Mouse (Mus musculus) hindbrain, embryonic 16.5 days (tissue): ENCODE measurements at regions not wholly inside any gene's neighbourhood (a gene's known extent, or its start where the extent isn't known, plus 50 kb on each side); places are given as distances from the start of the nearest gene placed in this dataset.

Source experiments
- ATAC-seq: fragments of 200-750 bp; cut with Nextera tagmentation; 2 replicates; pipeline ENCODE4 v1.8.0; 2017; ENCODE audit warnings: moderate TSS enrichment, moderate library complexity
- H3K27ac ChIP-seq: fragments of 300-500 bp; sonication (generic); 2 replicates; pipeline ENCODE4 v1.5.1; 2014; ENCODE audit warnings: low read depth, mild to moderate bottlenecking, control low read depth, low read length, moderate library complexity
- H3K27me3 ChIP-seq: fragments of 300-500 bp; sonication (generic); replicated peaks from 2 replicates; pipeline ENCODE4 v1.6.1; 2014; ENCODE audit warnings: low read length; ENCODE audit not compliant: control insufficient read depth, insufficient read depth
- H3K36me3 ChIP-seq: fragments of 300-500 bp; sonication (generic); 2 replicates; pipeline ENCODE4 v1.6.1; 2014; ENCODE audit warnings: mild to moderate bottlenecking, low read length, moderate library complexity, mixed read lengths; ENCODE audit not compliant: control insufficient read depth, insufficient read depth
- H3K4me1 ChIP-seq: fragments of 300-500 bp; sonication (generic); 2 replicates; pipeline ENCODE4 v1.6.1; 2014; ENCODE audit warnings: low read depth, low read length; ENCODE audit not compliant: control insufficient read depth, insufficient read depth
- H3K4me2 ChIP-seq: fragments of 300-500 bp; sonication (generic); 2 replicates; pipeline ENCODE4 v1.6.1; 2014; ENCODE audit warnings: mild to moderate bottlenecking, low read length, control low read depth, moderate library complexity
- H3K4me3 ChIP-seq: fragments of 300-500 bp; sonication (generic); 2 replicates; pipeline ENCODE4 v1.5.1; 2014; ENCODE audit warnings: mild to moderate bottlenecking, low read length, control low read depth, moderate library complexity
- H3K9ac ChIP-seq: fragments of 300-500 bp; sonication (generic); 2 replicates; pipeline ENCODE4 v1.6.1; 2014; ENCODE audit warnings: low read depth, mild to moderate bottlenecking, control low read depth, low read length, moderate library complexity
- H3K9me3 ChIP-seq: fragments of 300-500 bp; sonication (generic); 2 replicates; pipeline ENCODE4 v1.6.1; 2014; ENCODE audit warnings: mild to moderate bottlenecking, low read length, moderate library complexity; ENCODE audit not compliant: control insufficient read depth
- WGBS: fragments of 180-500 bp; shearing (Covaris S2); extraction: QIAGEN DNeasy Blood & Tissue Kit; methylation state at CpG from one replicate; pipeline ENCODE4 v1.1.7; 2014; 5-methylcytosine and 5-hydroxymethylcytosine counted together

- ATAC-seq = no peak
- WGBS = 51% methylated on average over 2 of the region's 2 CpGs
- Histone ChIP-seq H3K4me3 (no peak overlapping the region), H3K27ac (no peak overlapping the region), H3K4me2 (no peak overlapping the region), H3K36me3 (no peaks in the 10 kb centered on the region), H3K4me1 (no peaks in the 10 kb centered on the region), H3K9me3 (no peaks in the 10 kb centered on the region), H3K9ac (no peak overlapping the region), H3K27me3 (no peaks in the 10 kb centered on the region)
Observed at GRCm38 (mm10) chr4:95212561-95212960, 160.5 kb upstream of the Jun start.

- H3K4me2 ChIP-seq = no peak overlapping the region
- H3K9ac ChIP-seq = no peak overlapping the region
- H3K27ac ChIP-seq = no peak overlapping the region
- H3K9me3 ChIP-seq = no peaks in the 10 kb centered on the region
- no peak overlapping the region for H3K4me3 ChIP-seq
- no peaks in the 10 kb centered on the region for H3K4me1 ChIP-seq
- no peaks in the 10 kb centered on the region for H3K27me3 ChIP-seq
- H3K36me3 ChIP-seq = no peaks in the 10 kb centered on the region
- ATAC-seq = no peak
- 83% methylated on average over 3 of the region's 3 CpGs for WGBS
Observed at GRCm38 (mm10) chr4:95213026-95213425, 161.0 kb upstream of the Jun start.

GRCm38 (mm10) chr4:95214026-95214425 lies 162.0 kb upstream of the Jun start:
- H3K9ac ChIP-seq = no peak overlapping the region
- no peaks in the 10 kb centered on the region for H3K9me3 ChIP-seq
- H3K27ac ChIP-seq = no peak overlapping the region
- H3K27me3 ChIP-seq = no peaks in the 10 kb centered on the region
- no peak for ATAC-seq
- no peaks in the 10 kb centered on the region for H3K36me3 ChIP-seq
- H3K4me1 ChIP-seq = no peaks in the 10 kb centered on the region
- H3K4me3 ChIP-seq = no peak overlapping the region
- H3K4me2 ChIP-seq = no peak overlapping the region
- WGBS = 100% methylated on average over 2 of the region's 2 CpGs

GRCm38 (mm10) chr4:95215187-95215586 lies 163.2 kb upstream of the Jun start:
- no peak for ATAC-seq
- Histone ChIP-seq H3K9ac (no peak overlapping the region), H3K4me3 (no peak overlapping the region), H3K9me3 (no peaks in the 10 kb centered on the region), H3K27ac (no peak overlapping the region), H3K27me3 (no peaks in the 10 kb centered on the region), H3K36me3 (no peaks in the 10 kb centered on the region), H3K4me2 (no peak overlapping the region), H3K4me1 (no peaks in the 10 kb centered on the region)
- WGBS = 93% methylated on average over 7 of the region's 7 CpGs

GRCm38 (mm10) chr4:95230461-95230860 lies 178.4 kb upstream of the Jun start:
- no peaks in the 10 kb centered on the region for H3K27me3 ChIP-seq
- WGBS = 65% methylated on average over 1 of the region's 1 CpGs
- H3K4me1 ChIP-seq = no peaks in the 10 kb centered on the region
- no peaks in the 10 kb centered on the region for H3K36me3 ChIP-seq
- H3K9ac ChIP-seq = no peak overlapping the region
- no peaks in the 10 kb centered on the region for H3K9me3 ChIP-seq
- no peak overlapping the region for H3K27ac ChIP-seq
- H3K4me2 ChIP-seq = no peak overlapping the region
- ATAC-seq = no peak
- H3K4me3 ChIP-seq = no peak overlapping the region

GRCm38 (mm10) chr4:95233034-95233433 lies 181.0 kb upstream of the Jun start:
- Histone ChIP-seq H3K27ac (no peak overlapping the region), H3K36me3 (no peaks in the 10 kb centered on the region), H3K4me1 (no peaks in the 10 kb centered on the region), H3K4me2 (no peak overlapping the region), H3K9me3 (no peaks in the 10 kb centered on the region), H3K27me3 (no peaks in the 10 kb centered on the region), H3K9ac (no peak overlapping the region), H3K4me3 (no peak overlapping the region)
- ATAC-seq = no peak

GRCm38 (mm10) chr4:95234030-95234555 lies 182.1 kb upstream of the Jun start:
- no peak overlapping the region for H3K4me3 ChIP-seq
- no peak for ATAC-seq
- H3K27me3 ChIP-seq = no peaks in the 10 kb centered on the region
- no peak overlapping the region for H3K27ac ChIP-seq
- no peaks in the 10 kb centered on the region for H3K36me3 ChIP-seq
- H3K4me1 ChIP-seq = no peaks in the 10 kb centered on the region
- H3K9me3 ChIP-seq = no peaks in the 10 kb centered on the region
- WGBS = 90% methylated on average over 2 of the region's 2 CpGs
- H3K9ac ChIP-seq = no peak overlapping the region
- no peak overlapping the region for H3K4me2 ChIP-seq

GRCm38 (mm10) chr4:95247977-95248376 lies 196.0 kb upstream of the Jun start:
- H3K9ac ChIP-seq = no peak overlapping the region
- no peaks in the 10 kb centered on the region for H3K4me1 ChIP-seq
- H3K9me3 ChIP-seq = no peaks in the 10 kb centered on the region
- no peak overlapping the region for H3K27ac ChIP-seq
- no peak overlapping the region for H3K4me3 ChIP-seq
- no peaks in the 10 kb centered on the region for H3K27me3 ChIP-seq
- ATAC-seq = no peak
- no peaks in the 10 kb centered on the region for H3K36me3 ChIP-seq
- no peak overlapping the region for H3K4me2 ChIP-seq
- WGBS = 76% methylated on average over 1 of the region's 1 CpGs

- H3K9me3 ChIP-seq = no peaks in the 10 kb centered on the region
- H3K4me2 ChIP-seq = no peak overlapping the region
- no peak overlapping the region for H3K9ac ChIP-seq
- no peak overlapping the region for H3K27ac ChIP-seq
- ATAC-seq = no peak
- no peaks in the 10 kb centered on the region for H3K4me1 ChIP-seq
- H3K36me3 ChIP-seq = no peaks in the 10 kb centered on the region
- no peak overlapping the region for H3K4me3 ChIP-seq
- 90% methylated on average over 4 of the region's 4 CpGs for WGBS
- H3K27me3 ChIP-seq = no peaks in the 10 kb centered on the region
Observed at GRCm38 (mm10) chr4:95249031-95249430, 197.0 kb upstream of the Jun start.

- no peaks in the 10 kb centered on the region for H3K9me3 ChIP-seq
Observed at GRCm38 (mm10) chr4:95250083-95250482, 198.1 kb upstream of the Jun start.

More at GRCm38 (mm10) chr4:95250083-95250482, 198.1 kb upstream of the Jun start:
- H3K27me3 ChIP-seq = no peaks in the 10 kb centered on the region
- H3K9ac ChIP-seq = no peak overlapping the region
- H3K36me3 ChIP-seq = no peaks in the 10 kb centered on the region
- no peak overlapping the region for H3K4me3 ChIP-seq
- H3K27ac ChIP-seq = no peak overlapping the region
- H3K4me1 ChIP-seq = no peaks in the 10 kb centered on the region
- ATAC-seq = no peak
- WGBS = 6% methylated on average over 1 of the region's 1 CpGs
- no peak overlapping the region for H3K4me2 ChIP-seq
